Mouse (Mus musculus) thymus, postnatal 4 days (tissue): ENCODE measurements around the gene Ylpm1.

Source experiments
- DNase-seq: peaks from one replicate; pipeline ENCODE4 v3.0.0; 2021

Gene Ylpm1

GRCm38 (mm10) chr12:85010541-85010940 lies 14.4 kb downstream of the Ylpm1 start:
- no peak for DNase-seq

- DNase-seq = no peak
These were observed 16.1 kb downstream of the Ylpm1 start for GRCm38 (mm10) chr12:85012185-85012584.

- DNase-seq = no peak
These were observed 25.9 kb downstream of the Ylpm1 start for GRCm38 (mm10) chr12:85022071-85022470.

GRCm38 (mm10) chr12:85032710-85033109 lies 36.6 kb downstream of the Ylpm1 start:
- DNase-seq = peak; percentile 70

- no peak for DNase-seq
These were observed 55.1 kb downstream of the Ylpm1 start for GRCm38 (mm10) chr12:85051218-85051617.

- no peak for DNase-seq
These were observed 74.9 kb downstream of the Ylpm1 start for GRCm38 (mm10) chr12:85071043-85071442.

GRCm38 (mm10) chr12:85077100-85077499 lies 81.0 kb downstream of the Ylpm1 start:
- no peak for DNase-seq

GRCm38 (mm10) chr12:85084257-85084656 lies 88.1 kb downstream of the Ylpm1 start:
- no peak for DNase-seq

- no peak for DNase-seq
These were observed 88.8 kb downstream of the Ylpm1 start for GRCm38 (mm10) chr12:85084941-85085340.

- no peak for DNase-seq
These were observed 91.7 kb downstream of the Ylpm1 start for GRCm38 (mm10) chr12:85087845-85088244.

GRCm38 (mm10) chr12:85091190-85091589 lies 95.1 kb downstream of the Ylpm1 start:
- DNase-seq = no peak

- DNase-seq = peak; percentile 91
These were observed 96.1 kb downstream of the Ylpm1 start for GRCm38 (mm10) chr12:85092214-85092613.

GRCm38 (mm10) chr12:85094010-85094409 lies 97.9 kb downstream of the Ylpm1 start:
- DNase-seq = peak; percentile 34

GRCm38 (mm10) chr12:85094706-85095105 lies 98.6 kb downstream of the Ylpm1 start:
- no peak for DNase-seq

GRCm38 (mm10) chr12:85095146-85095545 lies 99.0 kb downstream of the Ylpm1 start:
- no peak for DNase-seq

GRCm38 (mm10) chr12:85095859-85096258 lies 99.7 kb downstream of the Ylpm1 start:
- no peak for DNase-seq

- DNase-seq = no peak
These were observed 104.9 kb downstream of the Ylpm1 start for GRCm38 (mm10) chr12:85101001-85101400.

GRCm38 (mm10) chr12:85101521-85102106 lies 105.5 kb downstream of the Ylpm1 start:
- DNase-seq = no peak

GRCm38 (mm10) chr12:85103096-85103495 lies 107.0 kb downstream of the Ylpm1 start:
- no peak for DNase-seq

GRCm38 (mm10) chr12:85104789-85105188 lies 108.7 kb downstream of the Ylpm1 start:
- no peak for DNase-seq

- peak; percentile 21 for DNase-seq
These were observed 110.2 kb downstream of the Ylpm1 start for GRCm38 (mm10) chr12:85106292-85106691.

- no peak for DNase-seq
These were observed 112.5 kb downstream of the Ylpm1 start for GRCm38 (mm10) chr12:85108643-85109042.

- DNase-seq = no peak
These were observed 113.3 kb downstream of the Ylpm1 start for GRCm38 (mm10) chr12:85109426-85109825.

- peak; percentile 60 for DNase-seq
These were observed 114.0 kb downstream of the Ylpm1 start for GRCm38 (mm10) chr12:85110011-85110697.
